8 mouse cellular contexts compared by ENCODE assay signal in the genomic region with DNA sequence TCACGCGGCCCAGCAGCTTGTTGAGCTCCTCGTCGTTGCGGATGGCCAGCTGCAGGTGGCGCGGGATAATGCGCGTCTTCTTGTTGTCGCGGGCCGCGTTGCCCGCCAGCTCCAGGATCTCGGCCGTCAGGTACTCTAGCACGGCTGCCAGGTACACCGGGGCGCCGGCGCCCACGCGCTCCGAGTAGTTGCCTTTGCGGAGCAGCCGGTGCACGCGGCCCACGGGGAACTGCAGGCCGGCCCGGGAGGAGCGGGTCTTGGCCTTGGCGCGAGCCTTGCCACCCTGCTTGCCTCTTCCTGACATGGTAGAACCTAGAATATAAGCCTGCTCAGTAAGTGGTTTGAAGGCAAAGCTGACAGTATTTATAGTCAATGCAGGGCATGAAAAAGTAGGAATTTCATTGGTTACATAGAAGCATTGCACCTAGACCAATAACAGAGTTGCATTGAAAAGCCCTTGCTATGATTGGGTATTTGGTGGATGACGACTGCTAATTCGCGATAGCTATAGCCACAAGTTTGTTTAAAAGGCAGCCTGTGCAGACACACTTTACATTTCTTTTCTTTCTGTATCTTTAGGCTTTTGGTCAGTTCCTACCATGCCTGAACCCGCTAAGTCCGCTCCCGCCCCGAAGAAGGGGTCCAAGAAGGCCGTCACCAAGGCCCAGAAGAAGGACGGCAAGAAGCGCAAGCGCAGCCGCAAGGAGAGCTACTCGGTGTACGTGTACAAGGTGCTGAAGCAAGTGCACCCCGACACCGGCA. TPM values are rescaled to one million over a fixed set of nuclear protein-coding genes. Genes with fewer than 3 reads are reported as not detected.
DNase-seq lines count a peak whose midpoint lies in the region; ATAC-seq and TF ChIP-seq lines count a peak whose summit lies in the region.
"Not testable (repeated sequence)": the region's sequence is repeated elsewhere in the genome, so short reads cannot be mapped to it uniquely, and the experiment has no call there.

A gene (minus strand): TSS at position 304 of the 762 bp plus-strand sequence.
A gene (plus strand): TSS at position 600 of the 762 bp plus-strand sequence.

- not testable (repeated sequence) for H3K27me3 ChIP-seq in heart, embryonic 14.5 days (ENCODE audit: control insufficient read depth, insufficient read depth, low read length); liver, embryonic 11.5 days (replicated peaks; ENCODE audit: control insufficient read depth, insufficient read depth, low read length); myocyte (ENCODE audit: control insufficient read depth, insufficient read depth, insufficient read length)

- H3ac ChIP-seq in myocyte (ENCODE audit: control insufficient read depth, insufficient read length), result not testable (repeated sequence)

- peak within 1 kb of the TSS; percentile 52; the same call in 1 of the 2 replicates for H3K27ac ChIP-seq in brown adipose tissue, adult 24 weeks (replicated peaks; ENCODE audit: low read depth, low read length)
- H3K27ac ChIP-seq in heart, embryonic 14.5 days (replicated peaks in 1 of 2; ENCODE audit: control insufficient read depth in 1 of 2, insufficient read depth in 1 of 2, low read depth in 2 of 2, low read length in 2 of 2), result peak within 1 kb of the TSS; percentile 88 to 94
- H3K27ac ChIP-seq in liver, embryonic 11.5 days (ENCODE audit: low read depth, low read length), result peak within 1 kb of the TSS; percentile 99

- peak; percentile 91 for TF ChIP-seq POLR2A in myocyte (IDR thresholded peaks at IDR 0.05; ENCODE audit: insufficient read length, low read depth)

- ATAC-seq in heart, embryonic 14.5 days (ENCODE audit: insufficient number of reproducible peaks, insufficient read depth, low FRiP score, low read depth), result peak; percentile 90
- ATAC-seq in liver, embryonic 11.5 days (replicated peaks; ENCODE audit: low FRiP score), result peak; percentile 83

- H3K9ac ChIP-seq in heart, embryonic 14.5 days (ENCODE audit: low read length), result peak within 1 kb of the TSS; percentile 75
- H3K9ac ChIP-seq in liver, embryonic 11.5 days (ENCODE audit: low read depth, low read length), result peak within 1 kb of the TSS; percentile 70

- H3K9me3 ChIP-seq in heart, embryonic 14.5 days (ENCODE audit: control insufficient read depth, low read length); liver, embryonic 11.5 days (ENCODE audit: control insufficient read depth, low read length): not testable (repeated sequence)

- peak within 1 kb of the TSS; percentile 61 for H3K4me2 ChIP-seq in heart, embryonic 14.5 days (ENCODE audit: low read length)
- peak within 1 kb of the TSS; percentile 61 for H3K4me2 ChIP-seq in liver, embryonic 11.5 days
- peak within 1 kb of the TSS; percentile 74 for H3K4me2 ChIP-seq in myocyte (ENCODE audit: low read depth)

- H3K79me2 ChIP-seq in myocyte (ENCODE audit: control insufficient read depth, insufficient read depth), result peaks cover 10% of the 10 kb centered on the region

- under 1% methylated on average over 38 of the region's 50 CpGs for WGBS in heart, embryonic 14.5 days
- whole genome bisulfite sequencing in liver, embryonic 11.5 days, result under 1% methylated on average over 39 of the region's 50 CpGs

- not testable (repeated sequence) for H3K4me1 ChIP-seq in brown adipose tissue, adult 24 weeks (ENCODE audit: control insufficient read depth, insufficient read depth, insufficient read length, low read length); liver, embryonic 11.5 days (replicated peaks; ENCODE audit: control insufficient read depth, insufficient read depth, low read length)
- H3K4me1 ChIP-seq in heart, embryonic 14.5 days (ENCODE audit: control insufficient read depth in 2 of 2, insufficient read depth in 2 of 2, low read length in 2 of 2), result peaks cover 2 to 28% of the 10 kb centered on the region in 2 experiments; a peak in 3 of 4 replicates

- not testable (repeated sequence) for H3K36me3 ChIP-seq in heart, embryonic 14.5 days (ENCODE audit: control insufficient read depth, insufficient read depth, low read length); liver, embryonic 11.5 days (ENCODE audit: control insufficient read depth, insufficient read depth, low read length); myocyte (ENCODE audit: control insufficient read depth, insufficient read depth)

- peak within 1 kb of the TSS; percentile 71 for H3K4me3 ChIP-seq in brown adipose tissue, adult 24 weeks (ENCODE audit: insufficient read depth, low read depth, low read length)
- H3K4me3 ChIP-seq in heart, embryonic 14.5 days (ENCODE audit: control insufficient read depth in 1 of 2, insufficient read depth in 1 of 2, low read depth in 1 of 2, low read length in 2 of 2), result peak within 1 kb of the TSS; percentile 37 to 59
- H3K4me3 ChIP-seq in liver, embryonic 11.5 days (ENCODE audit: low read depth, low read length), result peak within 1 kb of the TSS; percentile 42
- peak within 1 kb of the TSS; percentile 24 for H3K4me3 ChIP-seq in myocyte

- peak; percentile 90 for DNase-seq in CD4-positive, CD25-positive, alpha-beta regulatory T cell, adult 2 months (ENCODE audit: low read depth, low spot score)
- DNase-seq in fat pad, adult 2 months (ENCODE audit: extremely low read depth, low read depth, low spot score), result peak; percentile 91
- DNase-seq in kidney, postnatal 10 days, result peak; percentile 67
- DNase-seq in liver, embryonic 11.5 days (ENCODE audit: low spot score), result peak; percentile 74
- DNase-seq in spleen, postnatal 4 days (ENCODE audit: low spot score in 2 of 2), result peak; percentile 86 to 92

TF ChIP-seq in myocyte, 11 proteins besides CTCF, POLR2A, EP300 and RAD21:
- peak; percentile 96 for TF ChIP-seq POLR2AphosphoS2 (IDR thresholded peaks at IDR 0.05; ENCODE audit: insufficient read length, low read depth)

RNA-seq across cellular contexts. Expression of the first gene that starts in this region (rescaled TPM):
- polyA plus RNA-seq in brown adipose tissue, adult 24 weeks (2012; ENCODE audit: insufficient read depth, insufficient read length, missing spikeins), result not detected in 2 replicates
- polyA plus RNA-seq in heart, embryonic 14.5 days (2014; fragmentation: Nextera tagmentation; extraction: Ambion mirVana), result 4.3 and 8.0 TPM in 2 replicates
- polyA plus RNA-seq in liver, embryonic 11.5 days (2014; fragmentation: Nextera tagmentation; extraction: Ambion mirVana), result 7.6 and 7.7 TPM in 2 replicates
- polyA plus RNA-seq in myocyte (2012; fragmentation: generic; extraction: Trizol), result 2.3 TPM

RNA-seq across cellular contexts. Expression of the second gene that starts in this region (rescaled TPM):
- not detected in 2 replicates for polyA plus RNA-seq in brown adipose tissue, adult 24 weeks (2012; ENCODE audit: insufficient read depth, insufficient read length, missing spikeins)
- polyA plus RNA-seq in heart, embryonic 14.5 days (2014; fragmentation: Nextera tagmentation; extraction: Ambion mirVana), result 2.2 and 2.7 TPM in 2 replicates
- 1.9 and 2.0 TPM in 2 replicates for polyA plus RNA-seq in liver, embryonic 11.5 days (2014; fragmentation: Nextera tagmentation; extraction: Ambion mirVana)
- polyA plus RNA-seq in myocyte (2012; fragmentation: generic; extraction: Trizol), result 1.8 TPM

Comparison
In these comparisons a context has a peak if more than half of its experiments do, and no peak if none do; other contexts are left out.
1. Peak in every context shown above with its lines: DNase-seq, ATAC-seq, H3K4me3 ChIP-seq and H3K27ac ChIP-seq.